Mouse (Mus musculus) limb, embryonic 13.5 days (tissue): ENCODE measurements around the gene Smc3. TPM values are rescaled to one million over a fixed set of nuclear protein-coding genes. Genes with fewer than 3 reads are reported as not detected.

Experiments used
- ATAC-seq: fragments of 200-750 bp; cut with Nextera tagmentation; 2 replicates; pipeline ENCODE4 v1.8.0; 2017; ENCODE audit warnings: low read depth, moderate number of reproducible peaks, moderate TSS enrichment; ENCODE audit not compliant: low FRiP score
- H3K27ac ChIP-seq: fragments of 300-500 bp; sonication (generic); 2 replicates; pipeline ENCODE4 v1.5.1; 2015; ENCODE audit warnings: inconsistent platforms, mild to moderate bottlenecking, moderate library complexity
- H3K27me3 ChIP-seq: fragments of 300-500 bp; sonication (generic); 2 replicates; pipeline ENCODE4 v1.6.1; 2015; ENCODE audit warnings: mild to moderate bottlenecking, inconsistent platforms
- H3K36me3 ChIP-seq: fragments of 300-500 bp; sonication (generic); 2 replicates; pipeline ENCODE4 v1.6.1; 2015; ENCODE audit warnings: inconsistent platforms, mild to moderate bottlenecking, moderate library complexity
- H3K4me1 ChIP-seq: fragments of 300-500 bp; sonication (generic); 2 replicates; pipeline ENCODE4 v1.6.1; 2015; ENCODE audit warnings: inconsistent platforms
- H3K4me2 ChIP-seq: fragments of 300-500 bp; sonication (generic); replicated peaks from 2 replicates; pipeline ENCODE4 v1.6.1; 2015; ENCODE audit warnings: inconsistent platforms, mild to moderate bottlenecking, moderate library complexity
- H3K4me3 ChIP-seq: fragments of 300-500 bp; sonication (generic); 2 replicates; pipeline ENCODE4 v1.5.1; 2015; ENCODE audit warnings: moderate library complexity, mild to moderate bottlenecking, inconsistent platforms
- H3K9ac ChIP-seq: fragments of 300-500 bp; sonication (generic); 2 replicates; pipeline ENCODE4 v1.6.1; 2015; ENCODE audit warnings: mild to moderate bottlenecking, inconsistent platforms
- H3K9me3 ChIP-seq: fragments of 300-500 bp; sonication (generic); 2 replicates; pipeline ENCODE4 v1.6.1; 2016; ENCODE audit warnings: inconsistent platforms
- WGBS: fragments of 180-500 bp; shearing (Covaris S2); methylation state at CpG from one replicate; pipeline ENCODE4 v1.1.7; 2015; 5-methylcytosine and 5-hydroxymethylcytosine counted together
- polyA plus RNA-seq: library from polyadenylated mRNA; unstranded; fragments of >200 nt; fragmentation: Nextera tagmentation; extraction: Ambion mirVana; gene quantifications from 2 replicates; pipeline ENCODE4 v1.2.1, GENCODE M21; 2015

Gene Smc3
- polyA plus RNA-seq, 1 experiment from 2014 or later = 79.1 TPM

DNA sequence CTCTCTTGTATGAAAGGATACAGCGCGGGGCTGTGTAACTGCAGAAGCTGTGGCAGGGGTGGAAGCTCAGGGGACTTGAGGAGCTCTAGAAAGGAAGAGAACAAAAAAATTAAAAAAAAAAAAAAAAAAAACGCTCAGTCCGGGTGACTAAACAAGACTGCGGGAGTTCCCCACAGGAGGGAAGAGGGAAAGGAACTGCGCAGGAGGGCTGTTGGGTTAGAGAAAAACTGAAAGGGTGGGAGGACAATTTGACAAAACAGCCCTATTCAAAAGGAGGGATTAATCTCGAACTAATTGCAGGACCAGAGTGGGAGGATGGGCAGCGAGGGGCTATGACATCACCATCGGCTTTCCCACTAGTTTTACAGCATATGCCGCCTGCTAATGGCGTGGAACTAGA, 32.3 kb upstream of the Smc3 start:
- Histone ChIP-seq H3K4me3 (no peak overlapping the region), H3K27ac (no peak overlapping the region), H3K4me1 (no peaks in the 10 kb centered on the region), H3K9ac (no peak overlapping the region), H3K9me3 (0 out of 2 replicates have a peak, but pooled peaks cover 3% of the 10 kb centered on the region), H3K4me2 (no peak overlapping the region), H3K36me3 (no peaks in the 10 kb centered on the region), H3K27me3 (no peaks in the 10 kb centered on the region)
- WGBS = 46% methylated on average over 10 of the region's 11 CpGs
- ATAC-seq = no peak

DNA sequence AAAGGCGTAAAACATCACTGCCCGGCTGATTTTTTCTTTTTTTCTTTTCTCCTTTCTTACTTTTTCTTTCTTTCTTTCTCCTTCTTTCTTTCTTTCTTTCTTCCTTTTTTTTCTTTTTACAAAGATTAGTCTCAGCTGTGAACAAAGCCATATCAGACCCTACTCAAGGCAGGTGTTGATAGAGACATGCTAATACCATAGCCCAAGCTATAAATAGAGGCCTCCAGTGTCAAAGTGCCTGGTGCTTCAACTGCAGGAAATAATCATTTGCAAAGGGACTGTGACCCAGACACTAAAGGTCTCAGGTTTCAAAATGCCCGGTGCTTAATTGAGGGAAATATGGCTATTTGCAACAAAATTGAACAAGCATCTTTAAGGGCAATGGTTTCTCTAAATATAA, 31.6 kb upstream of the Smc3 start:
- Histone ChIP-seq H3K27ac (no peak overlapping the region), H3K36me3 (no peaks in the 10 kb centered on the region), H3K4me2 (no peak overlapping the region), H3K27me3 (no peaks in the 10 kb centered on the region), H3K9me3 (no peaks in the 10 kb centered on the region), H3K4me3 (no peak overlapping the region), H3K9ac (no peak overlapping the region), H3K4me1 (no peaks in the 10 kb centered on the region)
- WGBS = 63% methylated on average over 3 of the region's 3 CpGs
- ATAC-seq = no peak

DNA sequence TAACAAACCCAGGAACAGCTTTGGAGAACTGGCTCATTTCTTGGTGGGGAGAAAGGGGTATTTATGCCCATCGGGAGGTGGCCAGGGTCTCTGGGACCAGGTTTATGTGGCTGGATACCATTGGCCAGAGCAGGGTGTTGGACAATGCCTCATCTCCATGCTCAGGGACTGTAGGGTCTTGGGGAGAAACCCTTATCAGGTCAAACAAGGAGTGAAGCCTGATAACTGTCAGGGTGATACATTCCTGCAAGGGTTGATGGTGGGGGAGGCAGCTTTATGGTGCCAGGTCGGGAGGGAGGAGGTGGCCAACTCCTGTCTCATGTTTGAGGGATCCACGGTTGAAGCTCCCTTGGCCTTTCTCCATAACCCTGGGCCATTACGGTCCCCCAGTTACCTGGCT, 29.1 kb upstream of the Smc3 start:
- WGBS = 76% methylated on average over 4 of the region's 4 CpGs
- no peak overlapping the region for H3K4me2 ChIP-seq
- H3K9ac ChIP-seq = no peak overlapping the region
- ATAC-seq = no peak
- H3K4me3 ChIP-seq = no peak overlapping the region
- H3K36me3 ChIP-seq = no peaks in the 10 kb centered on the region
- H3K4me1 ChIP-seq = no peaks in the 10 kb centered on the region
- H3K27me3 ChIP-seq = no peaks in the 10 kb centered on the region
- no peak overlapping the region for H3K27ac ChIP-seq
- no peaks in the 10 kb centered on the region for H3K9me3 ChIP-seq

DNA sequence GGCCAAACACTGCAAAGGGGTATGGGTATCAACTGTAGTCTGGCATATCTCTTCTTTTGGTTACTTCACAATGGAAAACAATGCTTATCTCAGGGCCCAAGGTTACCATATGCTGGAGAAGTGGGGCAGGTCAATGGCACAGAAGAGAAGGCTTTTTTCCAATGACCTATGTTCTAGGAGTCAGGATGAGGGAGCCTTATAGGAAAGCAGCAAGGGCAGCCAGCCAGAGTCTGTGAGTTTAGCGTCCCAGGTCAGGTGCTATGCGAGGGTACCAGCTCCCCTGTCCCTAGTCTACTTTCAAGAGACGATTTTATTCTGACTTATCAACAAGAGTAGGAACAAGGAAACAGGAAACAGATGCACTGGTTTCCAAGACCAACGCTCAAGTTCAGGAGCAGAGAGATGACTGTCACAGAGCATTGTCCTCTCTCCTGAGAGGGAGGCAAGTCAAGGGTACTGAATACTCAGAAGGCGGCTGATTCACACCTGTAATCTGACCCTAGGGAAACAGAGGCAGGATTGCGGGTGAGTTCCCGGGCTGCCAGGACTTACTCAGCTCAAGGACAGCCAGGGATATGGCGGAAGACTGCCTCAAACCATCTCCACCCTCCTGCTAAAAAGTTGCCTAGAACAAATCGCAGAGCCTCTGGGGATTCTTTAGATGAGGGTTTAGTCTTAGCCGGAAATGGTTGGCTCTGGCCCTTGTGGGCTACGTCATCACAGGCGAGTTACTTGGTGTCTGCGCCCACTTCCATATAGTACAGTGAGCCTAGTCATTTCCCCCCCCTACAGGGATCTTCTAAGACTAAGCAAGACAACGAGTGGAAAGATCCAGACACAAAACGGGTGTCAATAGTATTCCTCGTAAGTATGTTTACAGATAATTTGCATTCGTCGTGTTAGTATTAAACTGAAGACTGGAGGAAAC, 28.4 kb upstream of the Smc3 start:
- no peak overlapping the region for H3K27ac ChIP-seq
- ATAC-seq = no peak
- 72% methylated on average over 18 of the region's 18 CpGs for WGBS
- H3K9me3 ChIP-seq = no peaks in the 10 kb centered on the region
- H3K4me3 ChIP-seq = no peak overlapping the region
- no peak overlapping the region for H3K9ac ChIP-seq
- H3K27me3 ChIP-seq = no peaks in the 10 kb centered on the region
- H3K4me1 ChIP-seq = no peaks in the 10 kb centered on the region
- no peak overlapping the region for H3K4me2 ChIP-seq
- no peaks in the 10 kb centered on the region for H3K36me3 ChIP-seq

DNA sequence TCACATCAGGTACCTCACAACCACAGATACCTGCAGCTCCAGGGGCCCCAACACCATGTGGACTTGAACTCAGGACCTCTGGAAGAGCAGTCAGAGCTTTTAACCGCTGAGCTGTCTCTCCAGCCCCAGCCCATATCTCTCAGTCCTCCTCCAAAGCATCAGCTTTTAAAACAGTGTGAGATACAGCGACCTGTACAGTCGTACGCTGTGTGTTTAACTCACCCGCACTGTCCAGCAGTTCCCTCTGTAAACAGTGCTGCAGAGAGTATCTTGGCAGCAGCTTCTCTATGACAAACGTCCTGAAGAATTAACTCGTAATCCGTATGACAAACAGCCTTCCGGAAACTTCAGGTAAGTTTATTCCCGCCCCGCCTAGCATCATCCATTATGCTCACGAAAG, 27.6 kb upstream of the Smc3 start:
- no peaks in the 10 kb centered on the region for H3K36me3 ChIP-seq
- H3K27ac ChIP-seq = no peak overlapping the region
- no peaks in the 10 kb centered on the region for H3K27me3 ChIP-seq
- no peaks in the 10 kb centered on the region for H3K4me1 ChIP-seq
- H3K4me3 ChIP-seq = no peak overlapping the region
- H3K9ac ChIP-seq = no peak overlapping the region
- H3K9me3 ChIP-seq = no peaks in the 10 kb centered on the region
- ATAC-seq = no peak
- 90% methylated on average over 12 of the region's 12 CpGs for WGBS
- no peak overlapping the region for H3K4me2 ChIP-seq

DNA sequence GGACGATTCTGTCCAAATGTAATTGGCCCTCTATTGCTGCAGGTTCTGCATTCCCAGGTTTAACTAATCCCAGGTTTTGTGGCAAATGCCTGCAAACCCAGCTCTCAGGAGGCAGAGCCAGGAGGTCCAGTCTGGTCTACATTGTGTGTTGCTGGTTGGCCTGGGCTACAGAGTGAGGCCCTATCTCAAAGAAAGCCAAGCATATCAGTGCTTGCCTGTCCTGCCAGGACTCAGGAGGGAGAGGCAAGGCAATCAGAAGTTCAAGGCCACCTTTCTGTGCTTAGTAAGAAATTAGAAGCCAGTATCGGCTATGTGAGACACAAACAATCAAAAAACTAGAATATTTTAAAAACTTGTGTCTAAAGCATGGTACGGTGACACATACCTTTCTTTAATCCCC, 27.0 kb upstream of the Smc3 start:
- 83% methylated on average over 3 of the region's 3 CpGs for WGBS
- no peak for ATAC-seq

DNA sequence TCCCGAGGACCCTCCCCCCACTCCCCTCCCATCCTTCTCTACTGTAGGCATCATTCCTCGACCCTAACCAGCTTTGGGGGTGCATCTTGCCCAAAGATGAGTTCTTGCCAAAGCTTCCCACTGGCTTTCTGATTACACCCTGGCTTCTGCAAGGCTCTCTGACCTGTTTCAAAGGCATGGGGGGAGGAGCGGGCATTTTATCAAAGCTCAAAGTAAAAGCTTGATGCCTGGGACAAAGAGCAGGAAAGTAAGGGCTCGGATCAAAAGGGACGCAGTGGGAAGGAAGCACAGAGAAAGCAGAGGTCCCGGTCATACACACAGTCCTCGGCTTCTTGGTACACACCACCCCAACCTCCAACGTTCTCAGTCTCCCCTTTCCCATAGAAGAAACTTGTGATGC, 26.1 kb upstream of the Smc3 start:
- H3K4me3 ChIP-seq = no peak overlapping the region
- H3K36me3 ChIP-seq = no peaks in the 10 kb centered on the region
- no peak overlapping the region for H3K27ac ChIP-seq
- no peaks in the 10 kb centered on the region for H3K27me3 ChIP-seq
- H3K4me1 ChIP-seq = 0 out of 2 replicates have a peak, but pooled peaks cover 4% of the 10 kb centered on the region
- H3K9ac ChIP-seq = no peak overlapping the region
- H3K4me2 ChIP-seq = no peak overlapping the region
- ATAC-seq = no peak
- 69% methylated on average over 8 of the region's 8 CpGs for WGBS
- no peaks in the 10 kb centered on the region for H3K9me3 ChIP-seq

More for the DNA sequence above, 27.0 kb upstream of the Smc3 start:
- no peak overlapping the region for H3K9ac ChIP-seq
- no peaks in the 10 kb centered on the region for H3K36me3 ChIP-seq
- no peaks in the 10 kb centered on the region for H3K27me3 ChIP-seq
- no peak overlapping the region for H3K27ac ChIP-seq
- H3K4me2 ChIP-seq = no peak overlapping the region
- no peaks in the 10 kb centered on the region for H3K4me1 ChIP-seq
- H3K9me3 ChIP-seq = no peaks in the 10 kb centered on the region
- no peak overlapping the region for H3K4me3 ChIP-seq

DNA sequence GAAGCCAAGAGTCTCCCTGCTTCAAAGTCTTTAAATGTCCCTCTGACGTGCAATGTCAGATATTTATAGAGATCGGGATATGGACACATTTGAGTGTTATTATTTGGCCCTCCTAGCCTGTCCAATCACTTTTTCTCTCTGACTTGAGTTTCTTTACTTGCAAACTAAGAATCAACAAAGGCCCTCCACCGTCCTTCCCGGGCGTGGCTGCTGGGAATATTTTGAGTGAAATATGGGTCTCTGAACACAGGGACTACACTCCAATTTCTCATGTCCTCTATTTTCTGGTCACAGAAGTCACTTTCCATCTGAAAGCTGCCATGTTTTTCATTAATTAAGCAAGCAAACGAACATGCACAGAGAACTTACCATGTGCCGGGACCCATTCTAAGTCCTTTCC, 25.7 kb upstream of the Smc3 start:
- WGBS = 88% methylated on average over 7 of the region's 7 CpGs
- Histone ChIP-seq H3K36me3 (no peaks in the 10 kb centered on the region), H3K4me1 (0 out of 2 replicates have a peak, but pooled peaks cover 4% of the 10 kb centered on the region), H3K27me3 (no peaks in the 10 kb centered on the region), H3K9ac (no peak overlapping the region), H3K27ac (no peak overlapping the region), H3K9me3 (no peaks in the 10 kb centered on the region), H3K4me3 (no peak overlapping the region), H3K4me2 (no peak overlapping the region)
- ATAC-seq = no peak

DNA sequence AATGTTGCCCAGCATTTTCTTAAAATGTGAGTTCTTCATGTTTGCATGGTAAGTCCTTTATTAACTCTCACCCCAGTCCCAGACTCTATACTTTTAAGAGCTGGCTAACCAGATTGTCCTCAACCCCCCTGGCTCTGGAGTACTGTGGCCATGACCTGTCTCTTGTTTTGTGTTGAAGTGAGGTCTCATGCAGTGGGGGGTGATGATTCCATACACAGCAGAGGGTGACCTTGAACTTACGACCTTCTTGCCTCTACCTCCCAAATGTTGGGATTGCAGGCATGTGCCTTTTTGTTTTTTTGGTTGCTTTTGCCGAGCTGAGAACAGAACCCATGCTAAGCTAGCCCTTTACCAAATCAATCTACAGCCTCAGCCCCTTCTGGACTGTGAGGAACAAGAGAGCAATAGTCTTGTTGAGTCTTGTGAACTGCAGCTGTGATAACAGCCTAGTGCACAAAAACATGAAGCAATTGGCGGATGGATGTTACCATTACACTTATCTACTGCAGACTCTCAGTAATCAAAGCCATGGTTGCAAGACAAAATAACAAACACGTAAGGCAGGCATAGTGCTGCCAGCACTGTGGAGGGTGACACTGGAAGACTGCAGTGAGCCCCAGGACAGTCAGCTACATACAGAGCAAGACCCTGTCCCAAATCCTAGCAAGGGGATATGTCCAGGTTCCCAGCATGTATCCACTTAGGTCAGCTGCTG, 24.7 kb upstream of the Smc3 start:
- H3K4me2 ChIP-seq = no peak overlapping the region
- no peak overlapping the region for H3K9ac ChIP-seq
- 0 out of 2 replicates have a peak, but pooled peaks cover 4% of the 10 kb centered on the region for H3K4me1 ChIP-seq
- no peak overlapping the region for H3K4me3 ChIP-seq
- 85% methylated on average over 4 of the region's 4 CpGs for WGBS
- H3K27ac ChIP-seq = no peak overlapping the region
- H3K36me3 ChIP-seq = no peaks in the 10 kb centered on the region
- no peaks in the 10 kb centered on the region for H3K9me3 ChIP-seq
- ATAC-seq = no peak
- H3K27me3 ChIP-seq = no peaks in the 10 kb centered on the region

DNA sequence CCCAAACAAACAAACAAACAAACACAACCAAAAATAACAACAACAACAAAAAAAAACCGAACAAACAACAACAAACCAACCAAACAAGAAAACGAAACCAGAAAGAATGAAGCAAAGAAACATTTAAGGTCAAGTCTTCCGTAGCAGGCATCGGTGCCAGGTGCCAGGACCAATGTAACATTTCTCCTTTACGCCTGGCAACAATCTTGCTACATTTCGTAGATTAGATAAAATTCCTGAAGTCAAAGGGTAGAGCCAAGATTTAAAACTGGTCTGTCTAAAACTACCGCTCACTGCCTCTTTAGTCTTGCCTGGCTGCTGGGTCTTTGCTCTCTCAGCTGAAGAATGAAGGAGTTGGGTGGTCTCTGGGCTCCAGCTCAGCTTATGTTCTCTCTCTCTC, 24.1 kb upstream of the Smc3 start:
- Histone ChIP-seq H3K4me3 (no peak overlapping the region), H3K27ac (no peak overlapping the region), H3K27me3 (no peaks in the 10 kb centered on the region), H3K9me3 (no peaks in the 10 kb centered on the region), H3K36me3 (no peaks in the 10 kb centered on the region), H3K4me1 (0 out of 2 replicates have a peak, but pooled peaks cover 4% of the 10 kb centered on the region), H3K4me2 (no peak overlapping the region), H3K9ac (no peak overlapping the region)
- ATAC-seq = no peak
- 91% methylated on average over 7 of the region's 7 CpGs for WGBS

DNA sequence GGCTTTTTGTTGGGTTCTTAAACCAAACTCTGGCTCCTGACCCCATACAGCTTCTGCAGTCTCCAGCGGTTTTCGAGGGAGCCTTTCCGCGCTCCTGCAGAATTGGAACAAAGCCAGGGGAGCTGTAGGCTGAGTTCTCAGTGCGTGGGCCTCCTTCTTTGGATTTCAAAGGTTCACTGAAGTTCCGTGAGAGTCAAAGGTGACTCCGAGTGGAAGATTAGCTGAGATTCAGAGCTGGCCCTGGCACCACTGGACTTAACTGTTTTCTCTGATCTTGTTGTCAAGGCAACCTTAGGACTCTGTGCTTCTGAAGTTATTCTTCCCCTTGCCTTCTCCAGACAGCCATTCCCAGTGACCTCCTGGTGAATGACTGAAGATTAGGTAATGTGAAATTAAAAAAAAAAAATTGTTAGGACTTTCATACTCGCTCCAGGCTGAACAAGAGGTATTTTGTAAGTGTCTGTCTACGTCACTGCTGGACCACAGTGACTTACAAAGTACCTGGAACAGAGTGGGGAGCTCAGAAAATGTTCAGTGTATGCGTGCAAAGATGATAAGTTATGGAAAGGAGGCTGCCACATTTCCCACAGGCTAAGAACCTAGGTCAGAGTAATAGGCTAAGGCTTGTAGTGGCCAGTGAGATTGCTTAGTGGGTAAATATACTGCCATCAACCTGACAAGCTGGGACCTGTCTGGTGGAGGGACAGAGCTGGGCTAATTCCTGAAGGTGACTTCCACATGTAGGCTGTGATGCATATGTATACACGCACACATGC, 23.0 kb upstream of the Smc3 start:
- H3K4me1 ChIP-seq = 0 out of 2 replicates have a peak, but pooled peaks cover 4% of the 10 kb centered on the region
- no peak overlapping the region for H3K9ac ChIP-seq
- no peak overlapping the region for H3K27ac ChIP-seq
- no peak overlapping the region for H3K4me3 ChIP-seq
- no peaks in the 10 kb centered on the region for H3K36me3 ChIP-seq
- no peaks in the 10 kb centered on the region for H3K27me3 ChIP-seq
- WGBS = 50% methylated on average over 11 of the region's 11 CpGs
- no peak overlapping the region for H3K4me2 ChIP-seq
- H3K9me3 ChIP-seq = no peaks in the 10 kb centered on the region
- no peak for ATAC-seq
